Mouse (Mus musculus) adrenal gland, postnatal 4 days (tissue): Measurements from ENCODE around the gene Ppard. TPM values are rescaled to one million over a fixed set of nuclear protein-coding genes. Genes with fewer than 3 reads are reported as not detected.

Experiments
- DNase-seq, 2 experiments: peaks; one replicate each; pipeline ENCODE4 v3.0.0; 2021 to 2022; ENCODE audit warnings: low spot score in 2 of 2, mixed read lengths in 2 of 2
- total RNA-seq, 2 experiments: library from RNA; stranded (reverse); gene quantifications; 2 replicates each; pipeline ENCODE4 v1.2.3; 2021

Gene Ppard
- total RNA-seq, 2 experiments from 2014 or later, result 27.1 to 33.6 TPM

DNA sequence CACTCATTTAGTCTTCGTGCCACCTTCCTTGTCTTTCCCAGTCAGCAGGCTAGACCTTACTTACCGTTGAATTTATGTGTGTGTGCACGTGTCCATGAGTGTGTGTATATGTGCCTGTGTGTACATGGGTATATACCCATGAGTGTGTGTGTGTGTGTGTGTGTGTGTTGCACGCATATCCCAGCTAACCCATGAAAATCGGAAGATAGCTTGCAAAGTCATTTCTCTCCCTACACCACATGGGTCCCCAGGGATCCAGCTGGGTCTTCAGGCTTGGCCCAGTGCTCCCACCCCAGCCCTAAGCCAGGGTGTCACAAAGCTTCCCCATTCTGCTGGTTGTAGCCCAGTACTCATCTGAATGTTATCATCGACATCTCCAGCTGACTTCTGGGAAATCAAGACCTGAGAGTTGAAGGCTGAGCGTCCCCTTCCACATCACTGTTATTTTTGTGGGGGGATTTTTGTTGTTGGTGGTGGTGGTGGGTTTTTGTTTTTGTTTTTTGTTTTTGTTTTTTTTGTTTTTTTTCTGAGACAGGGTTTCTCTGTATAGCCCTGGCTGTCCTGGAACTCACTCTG is 49.5 kb downstream of the Ppard start:
- no peak for DNase-seq

DNA sequence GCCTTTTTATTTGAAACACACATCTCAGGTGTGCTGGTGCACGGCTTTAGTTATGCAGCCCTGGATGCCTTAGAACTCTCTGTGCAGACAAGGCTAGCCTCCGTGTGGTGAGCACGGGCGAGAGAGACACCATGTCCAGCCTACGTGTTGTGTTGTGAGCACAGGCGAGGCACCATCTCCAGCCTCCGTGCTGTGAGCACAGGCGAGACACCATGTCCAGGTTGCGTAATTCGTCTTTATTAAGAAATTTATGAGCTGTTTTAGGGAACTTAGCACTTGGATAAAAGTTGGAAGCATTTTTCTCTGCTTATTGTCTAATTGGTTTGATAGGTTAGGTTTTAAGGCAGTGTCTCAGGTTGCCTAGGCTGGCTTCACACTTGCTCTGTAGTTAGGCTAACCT is 50.7 kb downstream of the Ppard start:
- no peak for DNase-seq

DNA sequence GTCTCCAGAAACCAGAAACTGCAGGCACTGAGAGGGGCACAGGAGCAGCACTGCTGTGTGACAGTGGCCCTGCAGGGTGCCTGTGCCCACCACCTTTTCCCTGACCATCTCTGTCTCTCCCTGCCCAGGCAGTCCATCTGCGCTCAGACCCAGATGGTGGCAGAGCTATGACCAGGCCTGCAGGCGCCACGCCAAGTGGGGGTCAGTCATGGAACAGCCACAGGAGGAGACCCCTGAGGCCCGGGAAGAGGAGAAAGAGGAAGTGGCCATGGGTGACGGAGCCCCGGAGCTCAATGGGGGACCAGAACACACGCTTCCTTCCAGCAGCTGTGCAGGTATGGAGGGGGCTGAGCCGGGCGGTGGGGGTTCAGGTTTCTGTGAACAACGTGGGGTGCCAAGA is 53.6 kb downstream of the Ppard start:
- no peak for DNase-seq

DNA sequence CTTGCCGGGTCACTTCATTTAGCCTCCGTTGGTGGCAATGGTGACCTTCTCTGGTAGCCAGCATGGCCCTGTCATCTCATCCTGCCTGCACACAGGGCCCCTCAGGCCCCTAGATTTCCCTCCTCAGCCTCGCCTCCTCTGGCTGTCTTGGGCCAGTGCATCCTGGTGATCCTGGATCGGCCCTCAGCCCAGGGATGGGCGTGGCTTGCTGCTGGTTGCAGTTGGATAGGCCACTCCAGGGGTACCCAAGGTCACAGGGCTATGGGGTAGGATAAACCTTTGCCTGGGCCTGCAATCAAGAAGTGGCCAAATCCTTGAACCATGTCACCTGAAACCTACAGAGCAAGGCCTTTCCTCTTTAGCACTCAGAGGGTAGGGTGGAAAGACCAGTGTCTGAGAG is 54.5 kb downstream of the Ppard start:
- DNase-seq, result no peak

DNA sequence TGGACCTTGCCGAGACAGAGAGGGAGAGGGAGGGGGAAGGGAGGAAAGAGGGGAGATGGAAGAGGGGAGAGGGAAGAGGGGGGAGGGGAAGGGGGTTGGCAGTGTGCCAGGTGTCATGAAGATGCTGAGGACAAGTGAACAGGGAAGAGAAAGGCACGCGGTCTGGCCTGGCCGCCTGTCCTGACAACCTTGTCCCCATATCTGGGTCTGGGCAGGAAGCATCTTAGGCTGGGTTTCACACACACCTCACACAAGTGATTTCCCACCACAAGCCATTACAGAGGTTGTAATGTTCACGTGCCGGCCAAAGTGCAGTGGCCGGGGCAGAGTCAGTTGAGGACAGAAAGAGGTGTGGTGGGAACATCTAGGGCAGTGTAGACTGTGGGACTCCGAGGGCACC is 55.1 kb downstream of the Ppard start:
- no peak for DNase-seq

DNA sequence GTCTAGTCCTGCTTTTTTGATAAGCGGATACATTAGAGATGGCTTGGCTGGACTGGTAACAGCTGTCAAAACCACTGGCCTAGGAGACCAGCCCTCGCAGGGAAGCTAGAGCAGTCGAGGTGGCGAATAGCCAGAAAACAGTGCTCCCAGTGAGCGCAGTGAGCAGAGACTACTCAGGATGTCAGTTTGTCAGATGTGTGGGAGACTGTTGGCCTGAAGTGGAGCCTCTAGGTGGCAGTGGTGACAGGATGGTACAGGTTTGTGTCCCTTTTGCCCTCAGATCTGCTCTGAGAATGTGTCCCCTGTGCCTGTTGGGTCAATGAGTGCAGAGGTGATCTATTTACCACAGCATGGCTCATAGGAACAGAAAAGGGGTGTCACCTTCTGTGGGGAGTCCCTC is 55.5 kb downstream of the Ppard start:
- DNase-seq, result no peak

DNA sequence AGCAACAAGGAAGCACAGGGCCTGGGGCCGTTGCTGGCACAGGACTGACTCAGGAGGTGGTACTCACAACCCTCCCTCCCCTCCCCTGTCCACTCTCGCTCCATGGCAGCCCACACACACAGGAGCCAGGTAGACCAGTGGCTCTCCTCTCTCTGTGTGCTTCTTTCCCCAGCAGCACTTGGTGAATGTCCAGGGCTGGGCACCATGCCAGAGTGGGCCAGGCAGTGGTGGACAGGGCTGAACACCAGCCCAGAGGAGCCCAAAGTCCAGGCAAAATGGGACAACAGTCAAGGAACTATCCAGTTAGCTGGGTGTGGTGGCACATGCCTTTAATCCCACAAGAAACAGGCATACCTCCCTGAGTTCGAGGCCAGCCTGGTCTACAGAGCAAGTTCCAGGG is 57.8 kb downstream of the Ppard start:
- DNase-seq, result peak; percentile 59 to 77

DNA sequence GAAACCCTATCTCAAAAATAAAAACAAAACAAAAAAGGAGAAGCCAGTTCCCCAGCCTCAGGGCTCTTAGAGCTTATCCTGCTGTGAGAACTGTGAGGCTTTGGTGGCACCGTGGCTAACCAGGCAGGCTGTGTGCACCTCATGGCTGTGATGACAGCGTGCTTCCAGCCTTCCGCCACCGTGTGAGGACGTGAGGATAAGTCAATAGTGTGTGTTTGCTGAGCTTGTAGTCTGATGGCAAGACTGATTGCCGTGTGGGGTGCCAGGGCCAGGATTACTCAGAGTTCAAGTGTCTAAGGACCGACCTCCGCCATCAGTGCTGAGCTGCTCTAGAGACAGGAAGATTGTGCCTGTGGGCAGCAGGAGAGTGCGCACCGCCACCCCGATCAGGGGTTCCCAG is 58.2 kb downstream of the Ppard start:
- DNase-seq, result no peak

DNA sequence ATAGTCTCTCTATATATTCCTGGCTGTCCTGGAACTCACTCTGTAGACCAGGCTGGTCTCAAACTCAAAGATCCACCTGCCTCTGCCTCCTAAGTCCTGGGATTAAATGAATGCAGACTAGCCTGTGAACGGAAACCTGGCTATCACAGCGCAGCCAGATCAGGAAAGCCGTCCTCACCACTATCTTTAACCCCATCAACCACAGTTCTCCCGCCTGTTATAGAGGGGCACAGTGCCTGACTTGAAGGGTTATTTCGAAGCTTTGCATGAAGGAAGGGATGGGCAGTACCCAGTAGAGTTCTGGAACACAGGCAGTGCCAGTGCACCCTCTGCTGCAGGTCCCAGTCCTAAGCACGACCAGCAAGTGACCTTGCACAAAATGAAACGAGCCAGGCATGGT is 58.8 kb downstream of the Ppard start:
- DNase-seq, result no peak

DNA sequence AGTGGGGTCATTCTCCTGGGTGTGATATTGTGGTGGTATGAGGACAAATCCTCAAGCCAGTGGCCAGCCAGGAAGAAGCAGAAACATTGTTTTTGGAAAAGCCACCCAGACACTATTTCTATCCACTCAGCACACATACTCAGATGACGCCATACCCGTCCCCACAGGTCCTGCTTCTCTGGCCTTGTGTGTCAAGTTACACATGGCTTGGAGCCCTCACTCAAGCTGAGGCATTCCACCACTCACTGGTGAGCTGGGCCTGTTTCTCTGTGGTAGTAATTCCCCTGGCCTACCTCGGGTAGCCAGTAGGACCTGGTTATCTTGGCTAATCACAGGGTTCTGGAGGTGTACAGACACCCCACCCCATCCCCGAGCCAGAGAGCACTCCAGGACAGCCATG is 61.2 kb downstream of the Ppard start:
- no peak for DNase-seq

DNA sequence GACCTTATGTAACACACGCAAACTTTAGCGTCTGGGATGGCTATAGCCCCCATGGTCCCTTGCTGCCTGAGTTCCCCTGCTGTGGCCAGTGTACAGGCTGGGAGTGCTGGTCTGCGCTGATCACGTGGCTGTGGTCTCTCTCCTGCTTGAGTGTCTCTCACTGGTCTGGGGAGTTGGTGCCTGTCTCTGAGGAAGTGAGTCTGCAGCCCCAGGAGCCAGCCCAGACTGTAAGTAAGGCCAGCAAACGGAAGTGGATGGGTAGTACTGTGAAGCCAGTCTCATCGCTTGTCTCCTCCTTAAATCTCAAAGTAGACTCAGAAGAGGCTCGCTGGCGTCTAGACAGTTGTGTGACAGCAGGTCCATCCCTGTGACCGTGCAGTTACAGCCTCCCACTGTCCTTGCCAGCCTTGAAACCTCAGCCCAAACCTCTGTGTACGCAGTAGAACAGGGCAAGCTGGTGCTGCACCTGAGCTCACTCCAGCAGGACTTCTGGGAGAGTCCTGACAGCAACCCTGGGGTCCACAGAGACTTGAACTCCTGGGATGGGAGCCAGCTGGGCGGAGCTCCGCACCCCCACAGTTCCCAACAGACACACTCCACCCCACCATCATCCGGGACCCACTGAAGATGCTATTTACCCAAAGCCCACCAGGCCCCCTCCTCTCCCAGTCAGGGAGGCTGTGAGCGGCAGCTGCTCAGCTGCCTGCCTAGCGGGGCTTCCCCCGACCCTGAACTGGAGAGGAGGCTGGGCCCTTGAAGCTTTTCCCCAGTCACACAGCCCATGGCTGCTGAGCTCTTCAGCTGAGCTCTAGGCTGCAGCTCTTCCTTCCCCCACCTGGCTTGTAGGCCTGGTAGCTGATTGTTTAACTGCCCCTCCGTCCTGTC is 62.2 kb downstream of the Ppard start:
- no peak for DNase-seq

DNA sequence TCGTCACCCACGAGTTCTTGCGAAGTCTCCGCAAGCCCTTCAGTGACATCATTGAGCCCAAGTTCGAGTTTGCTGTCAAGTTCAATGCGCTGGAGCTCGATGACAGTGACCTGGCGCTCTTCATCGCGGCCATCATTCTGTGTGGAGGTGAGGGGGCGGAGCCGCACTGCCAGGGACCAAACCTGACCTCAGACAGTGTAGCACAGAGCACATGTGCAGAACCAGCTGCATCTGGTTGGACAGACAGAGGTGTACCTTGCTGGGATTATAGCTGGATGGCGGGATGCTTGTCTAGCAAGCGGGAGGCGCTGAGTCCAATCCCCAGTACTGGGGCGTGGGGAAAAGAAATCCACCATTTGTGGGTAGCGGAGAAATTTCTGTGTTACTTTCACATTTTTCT is 66.4 kb downstream of the Ppard start:
- DNase-seq, result no peak

DNA sequence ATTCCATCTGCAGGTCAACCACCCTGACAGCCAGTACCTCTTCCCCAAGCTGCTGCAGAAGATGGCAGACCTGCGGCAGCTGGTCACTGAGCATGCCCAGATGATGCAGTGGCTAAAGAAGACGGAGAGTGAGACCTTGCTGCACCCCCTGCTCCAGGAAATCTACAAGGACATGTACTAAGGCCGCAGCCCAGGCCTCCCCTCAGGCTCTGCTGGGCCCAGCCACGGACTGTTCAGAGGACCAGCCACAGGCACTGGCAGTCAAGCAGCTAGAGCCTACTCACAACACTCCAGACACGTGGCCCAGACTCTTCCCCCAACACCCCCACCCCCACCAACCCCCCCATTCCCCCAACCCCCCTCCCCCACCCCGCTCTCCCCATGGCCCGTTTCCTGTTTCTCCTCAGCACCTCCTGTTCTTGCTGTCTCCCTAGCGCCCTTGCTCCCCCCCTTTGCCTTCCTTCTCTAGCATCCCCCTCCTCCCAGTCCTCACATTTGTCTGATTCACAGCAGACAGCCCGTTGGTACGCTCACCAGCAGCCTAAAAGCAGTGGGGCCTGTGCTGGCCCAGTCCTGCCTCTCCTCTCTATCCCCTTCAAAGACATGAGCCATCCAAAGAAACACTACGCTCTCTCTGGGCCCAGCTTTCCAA is 67.3 kb downstream of the Ppard start:
- no peak for DNase-seq

DNA sequence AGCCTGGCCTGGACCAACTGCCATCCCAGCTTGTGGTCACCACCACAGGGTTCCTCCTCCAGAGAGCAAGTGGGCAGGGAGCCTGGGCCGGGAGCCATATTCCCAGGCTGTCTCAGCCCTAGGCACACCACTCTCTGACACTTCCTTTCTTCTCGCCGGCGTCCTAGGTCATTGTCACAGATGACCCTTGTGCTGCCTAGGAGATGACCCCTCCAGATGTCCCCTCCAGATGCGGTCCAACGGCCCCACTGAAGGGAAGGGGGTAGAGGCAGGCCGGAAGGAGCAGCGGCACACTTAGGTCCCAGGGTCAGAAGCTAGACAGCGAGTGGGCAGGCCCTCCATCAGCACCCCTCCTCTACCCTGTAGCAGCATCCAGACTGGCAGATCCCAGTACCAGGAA is 67.8 kb downstream of the Ppard start:
- DNase-seq, result no peak

DNA sequence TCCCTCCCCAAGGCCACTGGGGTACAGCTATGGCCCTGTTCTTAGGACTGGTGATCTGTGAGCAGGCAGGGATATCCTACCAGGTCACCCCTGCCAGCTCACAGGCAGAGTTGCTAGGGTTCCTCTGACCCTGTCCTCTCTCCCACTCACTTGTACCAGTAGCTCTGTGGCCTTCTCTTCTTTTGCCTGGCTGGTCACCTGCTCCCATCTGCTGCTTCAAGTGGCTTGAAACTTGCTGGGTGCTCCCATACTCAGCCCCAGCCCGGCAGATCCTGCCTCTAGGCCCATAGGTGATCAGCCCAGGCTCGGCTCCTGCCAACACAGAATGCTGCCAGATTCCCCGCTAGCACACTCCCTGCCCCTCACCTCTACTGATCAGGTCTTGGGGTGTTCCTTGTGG is 68.3 kb downstream of the Ppard start:
- no peak for DNase-seq

DNA sequence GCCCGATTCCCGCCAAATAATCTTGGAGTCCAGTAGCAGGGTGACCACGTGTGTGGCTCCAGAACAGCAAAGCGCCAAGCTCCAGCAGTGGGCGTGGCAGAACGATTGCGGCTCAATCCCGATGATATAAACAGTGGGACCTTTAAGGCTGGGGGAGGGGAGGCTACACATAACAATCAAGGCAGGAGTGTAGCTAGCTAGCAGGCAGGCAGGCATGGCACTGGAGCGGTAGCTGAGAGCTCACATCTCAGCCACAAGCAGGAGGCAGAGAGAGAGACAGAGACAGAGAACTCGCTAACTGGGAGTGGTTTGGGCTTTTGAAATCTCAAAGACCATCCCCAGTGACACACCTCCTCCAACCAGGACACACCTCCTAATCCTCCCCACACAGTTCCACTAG is 72.7 kb downstream of the Ppard start:
- no peak for DNase-seq

DNA sequence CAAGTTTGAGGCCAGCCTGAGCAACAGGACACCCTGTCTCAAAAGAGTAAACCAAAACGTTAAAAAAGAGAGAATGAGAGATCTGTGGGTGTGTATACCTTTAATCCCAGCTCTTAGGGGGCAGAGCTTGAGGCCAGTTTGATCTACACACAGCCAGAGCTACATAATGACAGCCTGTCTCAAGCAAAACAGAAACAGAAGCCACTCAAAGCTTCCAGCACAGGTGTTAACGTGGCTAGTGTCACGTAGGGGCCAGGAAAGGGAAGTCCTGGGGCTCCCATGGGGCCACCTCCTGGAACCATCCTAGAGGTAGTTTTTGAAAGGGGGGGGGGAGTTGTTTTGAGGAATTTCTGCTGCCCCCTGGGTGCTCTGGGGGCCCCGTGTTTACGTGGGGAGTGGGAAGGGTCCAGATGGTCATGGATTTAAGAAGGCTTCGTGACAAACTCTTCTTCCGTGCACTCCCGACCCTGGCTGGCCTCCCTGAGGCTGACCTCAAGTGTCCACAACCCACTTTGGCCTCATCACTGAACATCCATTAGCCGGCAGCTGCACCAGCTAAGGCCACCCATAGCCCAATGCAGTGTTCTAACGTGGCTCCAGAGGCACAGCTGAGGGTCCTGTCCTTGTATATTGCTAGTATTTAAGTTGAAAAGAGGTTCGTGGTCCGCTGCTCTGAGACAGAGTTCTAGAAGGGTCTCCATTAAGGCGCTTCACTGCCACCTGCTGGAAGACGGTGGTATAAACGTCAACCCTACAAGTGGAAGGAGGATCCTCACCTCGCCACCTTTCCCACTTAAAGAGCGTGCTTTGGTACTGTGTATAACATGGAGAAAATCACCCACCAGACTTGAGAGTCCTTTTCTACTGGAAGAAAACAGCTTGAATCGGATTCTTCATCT is 76.0 kb downstream of the Ppard start:
- peak; percentile 62 to 78 for DNase-seq

DNA sequence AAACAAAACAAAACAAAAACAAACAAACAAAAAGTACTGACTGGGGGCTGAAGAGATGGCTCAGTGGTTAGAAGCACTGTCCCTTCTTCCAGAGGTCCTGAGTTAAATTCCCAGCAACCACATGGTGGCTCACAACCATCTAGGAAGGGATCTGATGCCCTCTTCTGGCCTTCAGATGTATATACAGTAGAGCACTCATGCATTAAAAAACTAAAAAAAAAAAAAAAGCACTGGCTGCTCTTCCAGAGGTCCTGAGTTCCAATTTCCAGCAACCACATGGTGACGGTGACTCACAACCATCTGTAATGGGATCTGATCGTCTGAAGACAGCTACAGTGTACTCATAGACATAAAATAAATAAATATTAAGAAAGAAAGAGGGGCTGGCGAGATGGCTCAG is 78.3 kb downstream of the Ppard start:
- DNase-seq, result no peak

DNA sequence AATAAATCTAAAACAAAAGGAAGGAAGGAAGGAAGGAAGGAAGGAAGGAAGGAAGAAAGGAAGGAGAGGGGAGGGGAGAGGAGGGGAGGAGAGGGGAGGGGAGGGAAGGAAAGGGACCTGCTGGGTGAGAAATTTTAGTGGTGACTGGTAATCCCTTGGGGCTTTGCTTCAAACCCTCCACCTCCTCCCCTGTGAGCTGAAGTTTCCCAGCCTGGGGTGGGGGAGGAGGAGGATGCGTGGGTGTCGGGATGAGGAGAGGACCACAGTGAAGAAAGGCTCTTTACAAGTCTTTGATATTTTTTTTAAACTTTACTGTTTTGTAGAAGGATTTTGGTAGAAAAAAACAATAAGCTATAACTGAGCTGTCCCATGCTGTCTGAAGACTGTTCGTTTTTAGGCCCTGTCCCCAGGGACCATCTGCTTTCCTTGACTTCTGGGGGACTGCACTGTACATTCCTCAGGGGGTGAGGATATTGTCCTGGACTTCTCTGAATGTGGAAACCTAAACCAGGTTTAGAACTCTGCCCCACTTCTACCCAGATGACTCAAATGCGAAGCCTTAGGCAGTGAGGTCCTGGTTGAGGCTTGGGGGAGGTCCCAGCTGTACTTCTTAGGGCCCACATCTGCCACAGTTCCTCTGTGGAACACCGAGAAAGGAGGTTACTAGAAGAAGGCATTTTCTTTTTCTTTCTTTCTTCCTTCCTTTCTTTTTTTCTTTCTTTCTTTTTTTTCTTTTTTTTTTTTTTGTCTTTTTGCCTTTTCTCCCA is 79.0 kb downstream of the Ppard start:
- no peak for DNase-seq
